ENCODE assay signal across 12 mouse cellular contexts in the genomic region with DNA sequence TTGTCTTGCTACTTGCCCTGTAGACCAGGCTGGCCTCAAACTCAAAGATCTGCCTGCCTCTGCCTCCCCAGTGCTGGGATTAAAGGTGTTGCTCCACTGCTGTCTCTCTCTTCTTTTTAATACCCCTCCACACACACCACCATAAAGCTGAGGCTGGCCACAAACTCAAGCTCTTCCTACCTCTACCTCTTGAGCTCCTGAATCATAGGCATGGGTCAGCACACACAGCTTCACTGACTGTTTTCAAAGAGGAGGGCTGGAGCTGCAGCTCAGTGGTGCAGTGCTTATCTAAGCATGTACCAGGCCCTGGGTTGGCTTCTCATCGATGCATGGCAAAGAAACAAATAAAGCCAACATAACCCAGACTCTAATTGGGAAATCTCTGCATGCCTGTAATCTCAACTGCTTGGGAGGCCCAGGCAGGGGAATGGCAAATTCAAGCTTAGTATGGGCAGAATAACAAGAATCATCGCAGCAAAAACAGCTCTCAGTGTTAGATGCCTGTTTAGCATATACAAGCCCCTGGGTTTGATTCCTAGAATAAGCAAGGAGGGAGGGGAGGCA. TPM values are rescaled to one million over a fixed set of nuclear protein-coding genes. Genes with fewer than 3 reads are reported as not detected.
DNase-seq lines count a peak whose midpoint lies in the region; ATAC-seq and TF ChIP-seq lines count a peak whose summit lies in the region.
"Had no signal": no experiment of that assay in that cellular context is flagged by ENCODE, and none has a peak within 500 bp of the region (broad histone marks: within the 10 kb centered on the region; RNA-seq: fewer than 3 reads in every experiment).

No protein-coding gene starts in this region.

- no peak for TF ChIP-seq CTCF in kidney, postnatal 0 days (IDR thresholded peaks at IDR 0.05; ENCODE audit: low read depth)

- peak overlapping the region; percentile 68 for H3K27ac ChIP-seq in heart, embryonic 13.5 days (replicated peaks)
- peak overlapping the region; percentile 64 for H3K27ac ChIP-seq in kidney, postnatal 0 days
- H3K27ac ChIP-seq in embryonic facial prominence, embryonic 14.5 days (replicated peaks; ENCODE audit: low read depth, low read length) = peak overlapping the region; percentile 61
- H3K27ac ChIP-seq: limb, embryonic 13.5 days had no signal

- H3K36me3 ChIP-seq in heart, embryonic 13.5 days = no peaks in the 10 kb centered on the region
- no peaks in the 10 kb centered on the region for H3K36me3 ChIP-seq in kidney, postnatal 0 days (ENCODE audit: insufficient read depth, low read length)
- no peaks in the 10 kb centered on the region for H3K36me3 ChIP-seq in embryonic facial prominence, embryonic 14.5 days (ENCODE audit: control insufficient read depth, insufficient read depth, low read length)
- H3K36me3 ChIP-seq: limb, embryonic 13.5 days had no signal

- H3K4me1 ChIP-seq in heart, embryonic 13.5 days = peaks cover 43% of the 10 kb centered on the region
- peaks cover 22% of the 10 kb centered on the region for H3K4me1 ChIP-seq in kidney, postnatal 0 days (replicated peaks; ENCODE audit: insufficient read depth, low read length)
- H3K4me1 ChIP-seq in embryonic facial prominence, embryonic 14.5 days (ENCODE audit: control insufficient read depth, insufficient read depth, low read length) = peaks cover 38% of the 10 kb centered on the region

- H3K9ac ChIP-seq in heart, embryonic 13.5 days = no peak overlapping the region
- 0 out of 2 replicates have a peak overlapping the region, but pooled peaks have one; percentile 18 for H3K9ac ChIP-seq in kidney, postnatal 0 days (ENCODE audit: low read depth, low read length)
- H3K9ac ChIP-seq in embryonic facial prominence, embryonic 14.5 days (ENCODE audit: low read depth, low read length) = no peak overlapping the region
- H3K9ac ChIP-seq: limb, embryonic 13.5 days had no signal

- no peak for ATAC-seq in heart, embryonic 13.5 days (ENCODE audit: extremely low read depth, insufficient number of reproducible peaks, low FRiP score, low TSS enrichment)
- ATAC-seq in kidney, postnatal 0 days (replicated peaks; ENCODE audit: low FRiP score, low read depth) = no peak
- ATAC-seq in embryonic facial prominence, embryonic 14.5 days (ENCODE audit: low read depth) = no peak
- no peak for ATAC-seq in erythroid progenitor cell, adult 5-6 weeks (replicated peaks; ENCODE audit: low FRiP score, poor library complexity, severe bottlenecking)
- ATAC-seq: CD4-positive, CD25-positive, alpha-beta regulatory T cell, adult 4 months had no signal

- DNase-seq in heart, postnatal 25 days (ENCODE audit: low spot score) = no peak
- DNase-seq in kidney, postnatal 0 days (ENCODE audit: low spot score) = no peak
- no peak for DNase-seq in kidney, adult 18-20 months
- peak; percentile 56 for DNase-seq in NIH3T3 (ENCODE audit: low read depth)
- DNase-seq in embryonic facial prominence, embryonic 14.5 days (ENCODE audit: low spot score) = peak; percentile 19
- no peak for DNase-seq in thymus, adult 18-20 months
- DNase-seq: adrenal gland, postnatal 25 days; cerebellum, adult 11 months had no signal

- H3K4me3 ChIP-seq in heart, embryonic 13.5 days = no peak overlapping the region
- no peak overlapping the region for H3K4me3 ChIP-seq in kidney, postnatal 0 days (replicated peaks; ENCODE audit: low read depth, low read length)
- H3K4me3 ChIP-seq in embryonic facial prominence, embryonic 14.5 days (ENCODE audit: low read depth, low read length) = no peak overlapping the region
- H3K4me3 ChIP-seq: limb, embryonic 13.5 days had no signal

- intact Hi-C loops in heart, postnatal 25 days (cut with DNase I) = loop anchor here (5.0 kb wide), 1 partner anchor 73 kb away; a partner anchor contains a TSS

- WGBS in heart, embryonic 13.5 days = 53% methylated on average over 2 of the region's 2 CpGs
- 44% methylated on average over 2 of the region's 2 CpGs for WGBS in kidney, postnatal 0 days
- WGBS in embryonic facial prominence, embryonic 14.5 days = 67% methylated on average over 2 of the region's 2 CpGs

- no peaks in the 10 kb centered on the region for H3K9me3 ChIP-seq in heart, embryonic 13.5 days
- no peaks in the 10 kb centered on the region for H3K9me3 ChIP-seq in kidney, postnatal 0 days (replicated peaks; ENCODE audit: low read length)
- H3K9me3 ChIP-seq in embryonic facial prominence, embryonic 14.5 days (ENCODE audit: control insufficient read depth, low read length) = no peaks in the 10 kb centered on the region
- H3K9me3 ChIP-seq: limb, embryonic 13.5 days had no signal

- no peak overlapping the region for H3K4me2 ChIP-seq in heart, embryonic 13.5 days
- no peak overlapping the region for H3K4me2 ChIP-seq in kidney, postnatal 0 days (ENCODE audit: low read length)
- no peak overlapping the region for H3K4me2 ChIP-seq in embryonic facial prominence, embryonic 14.5 days (ENCODE audit: low read depth, low read length)
- H3K4me2 ChIP-seq: limb, embryonic 13.5 days had no signal

- H3K27me3 ChIP-seq in heart, embryonic 13.5 days (replicated peaks) = no peaks in the 10 kb centered on the region
- H3K27me3 ChIP-seq in kidney, postnatal 0 days (ENCODE audit: insufficient read depth, low read length) = no peaks in the 10 kb centered on the region
- H3K27me3 ChIP-seq in embryonic facial prominence, embryonic 14.5 days (replicated peaks; ENCODE audit: control insufficient read depth, insufficient read depth, low read length) = no peaks in the 10 kb centered on the region
- H3K27me3 ChIP-seq: limb, embryonic 13.5 days had no signal

RNA-seq across cellular contexts. Expression of a gene that starts 11.6 kb away (rescaled TPM):
- 0.21 TPM in 1 of 2 replicates, not detected in the other for polyA plus RNA-seq in heart, embryonic 13.5 days (2015; fragmentation: Nextera tagmentation; extraction: Ambion mirVana)
- not detected for total RNA-seq in heart, postnatal 25 days (2021)
- polyA plus RNA-seq in kidney, postnatal 0 days (2015; fragmentation: Nextera tagmentation; extraction: Ambion mirVana) = 0.10 TPM in 1 of 2 replicates, not detected in the other
- not detected in 2 replicates for polyA plus RNA-seq in embryonic facial prominence, embryonic 14.5 days (2014; fragmentation: Nextera tagmentation; extraction: Ambion mirVana)
- total RNA-seq in erythroid progenitor cell, adult 5-6 weeks (2015; ENCODE audit: low replicate concordance) = not detected in 2 replicates
- total RNA-seq in erythroid progenitor cell, adult 5-6 weeks (2017; ENCODE audit: low replicate concordance) = not detected in 2 replicates
- polyA plus RNA-seq: CD4-positive, CD25-positive, alpha-beta regulatory T cell, adult 4 months had no signal

RNA-seq across cellular contexts. Expression of a gene that starts 34.2 kb away (rescaled TPM):
- 25.1 and 25.4 TPM in 2 replicates for polyA plus RNA-seq in heart, embryonic 13.5 days (2015; fragmentation: Nextera tagmentation; extraction: Ambion mirVana)
- 1 to 10 TPM; 6.5 to 8.7 TPM for total RNA-seq in heart, postnatal 25 days (2021)
- polyA plus RNA-seq in kidney, postnatal 0 days (2015; fragmentation: Nextera tagmentation; extraction: Ambion mirVana) = 129 and 131 TPM in 2 replicates
- polyA plus RNA-seq in embryonic facial prominence, embryonic 14.5 days (2014; fragmentation: Nextera tagmentation; extraction: Ambion mirVana) = 70.8 and 75.9 TPM in 2 replicates
- 9.0 and 15.5 TPM in 2 replicates for total RNA-seq in erythroid progenitor cell, adult 5-6 weeks (2015; ENCODE audit: low replicate concordance)
- total RNA-seq in erythroid progenitor cell, adult 5-6 weeks (2017; ENCODE audit: low replicate concordance) = 12.6 and 28.6 TPM in 2 replicates

Comparison
In these comparisons a context has a peak if more than half of its experiments do, and no peak if none do; other contexts are left out.
1. DNase-seq: peak in NIH3T3 (single experiment) and embryonic facial prominence, embryonic 14.5 days (single experiment); none in heart, postnatal 25 days (single experiment), kidney, postnatal 0 days (single experiment), kidney, adult 18-20 months (single experiment) and thymus, adult 18-20 months (0 of 2).
2. Peak in every context shown above with its lines, with median percentiles within 50 percentile points of each other: H3K27ac ChIP-seq.